Mouse (Mus musculus): ENCODE results near the gene Jarid2.

Jarid2 gene

DNA sequence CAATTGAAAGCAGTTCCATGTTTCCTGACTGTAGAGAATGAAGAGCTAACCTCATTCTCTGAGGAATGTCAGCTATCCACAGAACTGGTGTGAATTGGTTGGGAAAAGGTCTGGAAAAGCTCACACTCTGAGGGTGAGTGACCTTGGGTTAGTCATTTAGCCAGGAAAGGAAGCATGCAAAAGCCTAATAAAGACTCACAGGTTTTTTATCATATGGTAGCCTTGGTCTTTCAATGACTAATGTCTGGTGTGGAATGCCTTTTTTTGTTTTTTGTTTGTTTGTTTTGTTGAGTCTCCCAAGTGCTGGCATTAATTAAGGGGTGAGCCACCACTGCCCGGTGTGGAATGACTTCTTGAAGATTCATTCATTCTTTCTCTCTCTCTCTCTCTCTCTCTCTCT lies 55.3 kb downstream of the Jarid2 start:
- no peak for DNase-seq

DNA sequence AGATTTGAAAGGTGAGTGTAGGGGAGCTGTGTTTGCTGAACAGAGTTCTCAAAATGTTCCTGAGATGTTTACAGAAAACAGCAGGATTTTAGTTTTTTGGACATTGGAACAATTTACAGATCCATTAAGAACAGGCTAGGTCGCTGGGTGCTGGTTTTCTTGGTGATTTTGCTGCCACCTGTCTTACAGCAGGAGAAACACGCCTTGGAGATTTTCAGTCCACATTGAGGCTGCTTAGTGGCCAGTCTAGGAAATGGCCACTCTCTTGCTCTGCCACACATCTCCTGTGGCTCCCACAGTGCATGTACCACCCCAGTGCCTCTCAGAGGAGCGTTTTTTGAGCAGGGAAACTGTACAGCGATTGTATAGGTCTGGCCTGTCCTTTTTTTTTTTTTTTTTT lies 57.0 kb downstream of the Jarid2 start:
- DNase-seq: peak; percentile 80

DNA sequence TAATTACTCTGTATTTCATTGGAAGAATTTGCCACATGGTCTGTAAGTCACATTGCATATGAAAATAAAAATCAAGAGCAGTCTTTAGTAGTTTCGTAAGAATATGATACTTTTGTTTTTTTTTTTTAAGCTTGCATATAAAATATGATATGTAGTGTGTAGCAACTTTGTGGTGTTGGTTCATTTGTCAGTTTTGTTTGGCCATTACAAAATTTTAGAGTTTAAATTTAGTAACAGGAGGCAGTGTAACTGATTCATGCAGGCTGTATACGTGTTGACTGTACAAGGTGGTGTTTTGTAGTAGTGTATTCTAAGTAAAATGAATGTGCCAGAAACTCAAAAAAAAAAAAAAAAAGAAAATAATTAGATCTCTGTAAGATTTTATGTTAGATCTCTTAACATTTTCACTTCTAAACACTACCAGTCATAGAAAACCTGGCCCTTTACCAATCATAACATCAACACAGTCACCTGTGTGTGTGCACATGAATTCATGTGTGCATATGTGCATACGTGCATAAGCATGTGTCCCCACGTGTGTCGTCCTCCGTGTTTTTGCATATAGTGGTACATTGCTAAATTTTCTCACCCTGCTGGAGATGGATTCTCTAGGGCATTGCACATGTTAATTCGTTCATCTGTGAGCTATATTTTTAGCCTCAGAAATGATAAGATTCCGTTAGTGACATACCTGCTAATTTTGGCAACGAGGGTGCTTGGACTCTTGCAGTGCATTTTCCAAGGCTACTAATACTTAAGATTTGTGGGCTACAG lies 59.3 kb downstream of the Jarid2 start:
- DNase-seq: no peak

DNA sequence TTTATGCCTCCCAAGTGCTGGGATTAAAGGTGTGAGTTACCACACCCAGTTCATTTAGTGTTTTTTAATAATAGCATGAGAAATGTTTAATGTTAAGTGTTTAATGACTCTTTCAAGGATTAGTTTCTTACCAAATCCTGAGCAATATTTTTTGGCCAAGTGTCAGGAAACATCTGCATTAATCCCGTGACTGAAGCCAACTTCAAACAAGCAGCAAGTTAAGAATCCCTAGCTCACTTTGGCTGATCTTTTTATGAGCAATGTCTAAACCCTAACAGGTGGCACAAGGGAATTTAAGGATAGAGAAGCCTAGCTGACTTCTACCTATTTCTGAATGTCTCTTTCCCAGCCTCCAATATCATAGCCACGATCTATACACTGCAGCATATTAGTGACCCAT lies 60.7 kb downstream of the Jarid2 start:
- no peak for DNase-seq

DNA sequence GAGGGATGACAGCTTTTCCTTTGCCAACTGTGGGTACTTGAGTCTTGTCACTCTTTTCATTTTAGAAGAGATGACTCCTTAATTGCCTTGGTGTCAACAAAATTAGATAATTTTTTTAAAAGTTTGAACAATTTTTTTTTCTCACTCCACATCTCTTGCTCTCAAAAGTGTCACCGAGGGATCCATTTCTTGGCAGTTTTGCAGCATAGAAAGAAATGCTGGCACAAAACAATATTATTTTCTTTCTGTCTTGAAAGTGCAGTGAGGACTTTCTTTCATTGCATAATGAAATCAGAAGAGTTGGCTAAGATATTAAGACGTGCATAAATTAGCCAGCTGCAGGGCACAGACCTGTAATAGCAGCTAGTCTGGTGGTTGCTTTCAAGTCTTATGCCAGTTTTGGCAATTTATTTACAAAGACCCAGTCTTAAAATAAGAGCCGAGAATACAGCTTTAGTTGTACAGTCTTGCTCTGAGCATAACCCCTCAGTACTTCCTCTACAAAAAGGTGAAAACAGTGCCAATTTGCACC lies 63.2 kb downstream of the Jarid2 start:
- no peak for DNase-seq

DNA sequence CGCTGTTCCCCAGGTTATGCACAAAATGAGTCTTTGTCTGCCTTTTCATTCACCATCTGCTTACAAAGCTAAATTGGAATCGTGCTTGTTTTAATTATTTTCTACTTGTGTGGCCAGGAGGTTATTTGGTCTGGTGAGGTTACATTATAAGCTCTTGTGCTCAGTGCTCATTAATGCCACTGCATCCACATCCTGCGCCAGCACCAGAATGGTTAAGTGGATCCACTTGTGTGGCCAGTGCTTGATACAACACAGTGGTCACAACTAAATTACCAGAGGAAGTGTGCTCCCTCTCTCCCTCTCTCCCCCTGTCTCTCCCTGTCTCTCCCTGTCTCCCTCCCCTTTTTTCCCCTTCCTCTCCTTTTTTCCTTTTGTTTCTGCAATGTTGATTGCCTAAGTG lies 66.6 kb downstream of the Jarid2 start:
- peak; percentile 65 for DNase-seq

DNA sequence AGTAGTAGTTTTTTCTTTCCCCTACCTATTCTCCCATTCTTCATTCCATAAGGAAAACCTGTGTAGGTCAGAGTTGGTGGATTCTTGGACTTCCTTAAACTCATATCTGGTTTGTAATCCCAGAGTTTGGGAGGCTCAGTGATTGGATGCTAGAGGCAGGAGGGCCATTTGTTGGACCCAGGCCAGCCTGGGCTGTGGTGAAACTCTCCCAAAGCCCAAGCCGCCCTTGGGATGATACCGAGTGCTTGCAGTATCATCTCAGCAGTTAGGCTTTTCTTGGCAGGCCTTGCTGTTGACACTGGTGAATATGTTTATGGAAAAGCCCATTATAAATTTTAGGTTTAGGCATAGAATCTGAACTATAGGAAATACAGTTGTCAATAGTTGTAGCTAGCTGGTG lies 67.5 kb downstream of the Jarid2 start:
- DNase-seq: no peak

DNA sequence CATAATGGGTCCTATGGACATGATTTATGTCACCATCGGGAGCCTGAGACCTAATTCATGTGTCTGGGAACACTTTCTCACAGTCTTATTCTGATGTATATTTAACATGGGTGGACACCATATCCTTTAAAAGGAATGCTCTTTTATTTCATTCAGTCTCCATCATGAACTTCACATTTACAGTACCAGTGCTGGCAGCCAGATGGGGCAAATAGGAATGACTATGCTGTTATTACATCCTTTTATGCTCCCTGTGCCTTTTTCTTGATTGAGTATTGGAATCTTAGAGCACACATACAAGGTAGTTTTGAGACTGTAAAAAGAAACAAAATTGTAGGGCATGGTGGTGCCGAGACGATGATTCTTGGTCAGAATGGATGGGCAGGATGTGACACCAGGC lies 69.0 kb downstream of the Jarid2 start:
- DNase-seq: no peak

DNA sequence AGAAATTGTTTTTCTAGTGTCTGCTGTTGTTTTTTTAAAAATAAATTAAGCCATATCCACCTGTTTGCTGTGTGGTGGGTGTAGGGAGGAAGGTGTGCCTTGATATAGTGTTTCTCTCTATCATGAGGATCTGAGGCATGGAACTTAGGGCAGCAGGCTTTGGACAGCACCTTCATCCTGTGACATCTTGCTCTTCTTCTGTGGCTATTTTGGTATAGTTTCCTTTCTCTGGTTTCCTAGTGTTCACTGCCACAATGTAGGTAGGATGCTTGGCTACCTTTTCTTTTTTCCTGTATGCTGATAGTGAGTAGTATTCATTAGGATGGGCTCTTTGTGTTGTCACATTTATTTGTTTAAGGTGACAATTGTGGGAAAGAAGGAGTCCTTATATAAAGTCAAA lies 69.9 kb downstream of the Jarid2 start:
- DNase-seq: no peak

DNA sequence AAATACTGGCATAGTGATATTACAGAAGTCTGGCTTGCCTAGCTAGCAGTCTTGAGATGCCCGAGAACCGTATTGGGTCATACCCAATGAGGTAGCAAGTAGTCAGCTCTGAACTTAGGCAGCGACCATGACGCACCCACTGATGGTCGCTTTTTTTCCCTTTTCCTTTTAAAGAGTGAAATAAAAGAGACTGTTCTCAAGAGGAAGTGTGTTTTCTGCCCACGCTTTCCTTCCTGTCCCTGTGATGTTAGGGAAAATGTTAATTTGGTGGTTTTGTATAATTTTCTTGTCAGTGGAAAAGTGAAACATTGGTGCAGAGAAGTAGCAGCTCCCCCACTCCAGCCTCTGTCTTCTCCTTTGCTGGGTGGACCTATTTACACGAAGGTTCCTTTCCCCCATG lies 70.8 kb downstream of the Jarid2 start:
- no peak for DNase-seq

DNA sequence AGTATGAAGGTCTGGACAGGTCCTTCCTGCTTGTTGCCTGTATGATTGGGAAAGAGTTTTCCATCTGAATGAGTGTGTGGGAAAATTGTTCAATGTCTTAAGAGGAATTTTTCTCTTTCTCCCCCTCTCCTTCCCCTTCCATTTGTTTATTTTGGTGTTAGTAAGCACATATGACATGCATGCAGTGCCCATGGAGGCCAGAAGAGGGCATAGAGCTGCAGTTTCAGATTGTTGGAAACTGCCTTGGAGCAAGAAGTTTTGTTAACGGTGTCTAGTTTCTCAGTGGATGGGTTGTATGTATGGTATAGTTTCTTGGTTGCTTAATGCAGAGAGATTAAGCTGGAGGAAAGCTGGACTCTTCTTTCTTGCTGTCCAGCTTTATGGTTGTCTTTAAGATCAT lies 75.6 kb downstream of the Jarid2 start:
- peak; percentile 42 for DNase-seq

DNA sequence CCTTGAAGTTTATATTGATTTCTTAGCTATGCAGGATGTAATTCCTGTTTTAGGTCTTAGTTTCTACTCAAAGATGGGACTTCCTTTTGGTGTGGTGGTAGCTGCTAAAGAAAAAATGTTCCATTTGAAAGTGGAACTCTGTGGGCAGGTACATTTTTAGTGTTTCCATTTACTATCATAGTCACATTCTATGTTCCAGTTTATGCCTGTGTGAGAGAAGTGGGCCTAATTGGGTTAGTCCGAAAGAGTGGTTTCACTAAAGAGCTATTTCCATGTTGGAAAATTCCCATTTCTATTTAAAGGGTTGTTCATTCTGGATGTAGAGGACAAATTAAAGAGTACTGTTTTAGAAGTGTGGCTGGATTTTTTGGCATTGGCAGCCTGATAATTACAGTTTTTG lies 79.0 kb downstream of the Jarid2 start:
- DNase-seq: no peak

DNA sequence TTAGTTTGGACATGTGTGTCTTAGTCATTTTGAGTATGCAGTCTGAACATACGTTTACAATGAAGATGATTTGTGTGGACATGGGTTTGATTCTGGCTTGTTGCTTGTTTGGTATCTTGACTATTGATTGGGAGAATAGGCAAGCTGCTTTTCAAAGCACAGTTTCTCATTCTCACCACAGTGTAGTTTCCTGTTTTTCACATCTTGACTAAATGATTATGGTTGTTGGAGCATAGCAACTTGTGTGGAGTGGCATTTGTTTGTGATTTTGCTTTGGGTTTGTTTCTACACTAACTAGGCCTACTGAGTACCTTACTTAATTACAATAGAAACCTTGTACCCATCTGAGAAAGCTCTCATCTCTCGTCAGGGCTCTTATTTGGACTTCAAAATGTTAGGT lies 81.7 kb downstream of the Jarid2 start:
- no peak for DNase-seq

DNA sequence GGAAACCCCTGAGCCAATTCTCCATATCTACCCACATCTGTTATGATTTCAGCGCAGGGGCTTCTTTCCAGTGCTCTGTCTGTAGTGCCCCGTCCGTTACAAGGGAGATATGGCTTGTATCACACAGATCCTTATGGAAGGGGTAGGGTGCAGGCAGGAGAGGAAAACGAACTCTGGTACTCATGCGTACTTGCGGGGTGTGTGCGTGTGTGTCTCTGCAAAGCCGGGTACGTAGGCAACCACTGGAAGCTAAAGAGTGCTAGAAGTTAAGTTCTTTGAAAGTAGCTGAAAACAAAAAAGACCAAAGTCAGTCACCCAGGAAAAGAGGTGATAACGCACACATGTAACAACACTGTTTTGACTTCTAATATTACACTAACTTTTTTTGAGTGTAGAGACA lies 82.3 kb downstream of the Jarid2 start:
- no peak for DNase-seq

DNA sequence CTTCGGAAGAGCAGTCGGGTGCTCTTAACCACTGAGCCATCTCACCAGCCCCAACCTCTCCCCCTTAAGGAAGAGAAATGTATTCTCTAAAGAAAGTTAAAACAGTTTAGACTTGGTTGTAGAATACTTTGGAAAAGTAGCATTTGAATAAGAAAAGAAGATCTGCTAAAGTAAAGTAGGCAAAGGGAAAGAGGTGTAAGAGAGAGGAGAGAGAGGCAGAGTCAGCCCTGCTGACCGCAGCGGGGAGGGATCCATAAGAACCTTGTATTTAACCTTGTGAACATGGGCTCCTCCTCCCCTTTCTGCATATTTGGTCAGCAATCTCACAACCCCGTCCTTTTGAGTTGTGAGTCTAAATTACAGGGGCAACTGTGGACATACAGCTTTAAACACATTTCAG lies 83.1 kb downstream of the Jarid2 start:
- DNase-seq: no peak

DNA sequence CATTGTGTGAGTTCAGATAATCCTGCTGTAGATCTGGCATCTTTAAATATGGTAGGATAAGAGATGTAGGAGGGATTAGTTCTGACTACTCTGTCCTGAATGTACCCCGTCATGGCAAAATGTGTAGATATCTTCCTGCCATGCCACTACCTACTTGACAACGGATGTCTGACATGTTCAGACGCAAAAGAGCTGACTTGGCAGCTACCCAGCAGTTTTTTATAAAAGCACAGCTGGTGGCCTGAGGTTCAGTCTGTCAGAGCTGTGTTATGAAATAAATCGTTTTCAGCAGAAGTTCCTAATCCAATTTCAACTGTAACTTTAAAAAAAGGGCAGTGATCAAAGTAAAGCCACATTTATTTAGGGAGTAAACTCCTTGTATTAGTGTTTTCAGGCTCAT lies 90.1 kb downstream of the Jarid2 start:
- peak; percentile 40 for DNase-seq

DNA sequence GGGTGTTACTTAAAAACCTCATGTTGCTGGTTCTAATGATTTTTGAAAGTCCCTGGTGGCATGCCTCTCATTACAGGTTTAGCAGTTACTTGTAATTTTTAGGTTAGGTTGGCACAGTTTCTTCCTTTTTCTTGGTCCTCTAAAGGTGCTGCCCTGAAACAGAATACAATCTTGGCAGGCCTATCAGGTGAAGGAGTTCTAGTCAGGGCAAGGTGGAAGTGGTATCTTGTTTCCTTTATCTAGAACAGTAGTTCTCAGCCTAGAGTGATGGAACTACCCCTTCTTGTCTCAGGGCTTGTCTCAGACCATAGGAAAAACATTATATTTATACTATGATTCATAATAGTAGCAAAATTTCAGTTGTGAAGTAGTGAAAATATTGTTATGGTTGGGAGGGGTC lies 93.3 kb downstream of the Jarid2 start:
- no peak for DNase-seq

DNA sequence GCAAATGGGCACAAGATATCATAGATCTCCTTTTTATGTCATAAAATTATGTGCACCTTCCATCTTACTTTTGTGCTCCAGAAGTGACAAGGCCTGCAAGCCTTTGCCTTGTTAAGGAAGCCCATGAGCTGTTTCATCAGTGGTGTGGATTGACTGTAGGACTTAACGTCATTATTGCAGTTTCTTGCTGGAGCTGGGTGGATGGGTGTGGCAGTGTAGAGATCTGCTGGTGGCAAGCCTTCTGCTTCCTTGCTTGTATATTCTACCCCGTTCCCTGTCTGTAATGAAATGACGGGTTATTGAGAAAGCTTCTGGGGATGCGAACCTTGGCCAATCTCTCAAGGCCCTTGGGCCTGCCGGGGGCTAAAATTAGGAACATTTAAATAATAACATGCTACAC lies 99.6 kb downstream of the Jarid2 start:
- DNase-seq: no peak

DNA sequence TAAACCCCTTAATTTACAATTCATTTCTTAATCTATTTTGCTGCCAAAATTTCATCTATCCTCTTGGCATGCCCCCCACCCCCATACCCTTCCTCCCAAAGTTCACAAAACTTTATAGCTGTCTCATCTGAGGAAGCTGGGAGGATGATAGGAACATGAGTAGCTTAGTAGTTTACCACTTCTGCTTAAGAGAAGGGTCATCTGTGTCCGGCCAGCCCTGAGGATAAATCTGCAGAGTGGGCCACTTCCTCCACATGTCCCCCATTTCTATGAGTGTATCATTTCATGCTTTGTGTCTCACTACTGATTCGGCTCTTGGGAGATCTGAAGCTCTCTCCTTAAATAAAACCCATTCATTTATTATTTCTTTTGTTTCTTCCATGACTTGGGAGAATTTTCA lies 102.8 kb downstream of the Jarid2 start:
- DNase-seq: no peak

DNA sequence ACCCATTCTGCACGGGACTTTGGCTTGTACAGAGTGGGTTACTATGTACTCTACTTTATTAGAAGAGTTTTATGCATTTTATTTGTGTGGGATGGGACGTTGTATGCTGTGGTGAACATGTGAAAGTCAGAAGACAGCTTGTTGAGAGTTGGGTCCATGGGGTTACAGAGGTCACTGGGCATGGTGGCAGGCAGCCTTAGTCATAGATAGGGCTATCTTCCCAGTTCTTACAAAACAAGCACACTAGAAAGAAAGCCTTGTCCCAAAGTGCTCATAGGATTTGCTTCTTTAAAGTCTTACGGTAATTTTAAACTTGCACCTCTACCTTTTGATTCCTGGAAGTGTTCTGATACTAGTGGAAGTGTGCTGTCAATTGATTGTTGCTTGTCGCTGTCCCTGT lies 103.6 kb downstream of the Jarid2 start:
- DNase-seq: no peak

DNA sequence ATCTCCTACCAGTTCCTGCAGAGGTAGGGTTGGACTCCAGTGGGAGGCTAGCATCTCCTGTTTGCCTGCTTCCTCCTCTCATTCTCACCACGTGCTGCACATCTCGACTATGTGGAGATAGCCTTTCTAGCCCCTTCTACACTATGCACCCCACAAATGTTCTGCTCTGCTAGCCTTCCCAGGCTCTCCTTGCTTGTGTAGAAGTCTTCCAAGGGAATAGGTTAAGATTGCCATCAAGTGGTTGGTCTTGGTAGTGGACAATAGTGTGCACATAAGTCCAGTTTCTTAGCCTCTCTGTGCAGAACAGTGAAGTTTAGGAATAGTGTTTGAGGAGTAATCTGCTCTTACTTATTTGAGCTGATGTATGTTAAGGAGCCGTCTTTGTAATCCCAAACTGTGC lies 104.1 kb downstream of the Jarid2 start:
- DNase-seq: peak; percentile 71

DNA sequence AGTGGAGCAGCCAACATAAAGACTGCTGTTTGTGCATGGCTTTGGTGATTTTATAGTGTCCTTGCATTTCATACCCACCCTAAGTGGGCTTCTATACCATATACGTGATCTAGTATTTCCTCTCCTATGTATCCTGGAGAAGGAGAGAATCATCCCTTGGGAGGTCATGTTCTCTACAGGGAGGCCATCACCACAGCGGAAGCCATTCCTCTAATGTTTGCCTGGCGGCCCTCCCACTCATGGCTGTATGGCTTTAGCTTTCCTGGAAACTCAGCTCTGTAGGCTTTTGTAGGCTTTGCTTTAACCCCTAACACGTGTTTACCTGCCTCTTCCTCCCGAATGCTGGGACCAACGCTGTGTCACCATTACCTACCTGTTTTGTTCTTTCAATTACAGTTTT lies 108.2 kb downstream of the Jarid2 start:
- no peak for DNase-seq

DNA sequence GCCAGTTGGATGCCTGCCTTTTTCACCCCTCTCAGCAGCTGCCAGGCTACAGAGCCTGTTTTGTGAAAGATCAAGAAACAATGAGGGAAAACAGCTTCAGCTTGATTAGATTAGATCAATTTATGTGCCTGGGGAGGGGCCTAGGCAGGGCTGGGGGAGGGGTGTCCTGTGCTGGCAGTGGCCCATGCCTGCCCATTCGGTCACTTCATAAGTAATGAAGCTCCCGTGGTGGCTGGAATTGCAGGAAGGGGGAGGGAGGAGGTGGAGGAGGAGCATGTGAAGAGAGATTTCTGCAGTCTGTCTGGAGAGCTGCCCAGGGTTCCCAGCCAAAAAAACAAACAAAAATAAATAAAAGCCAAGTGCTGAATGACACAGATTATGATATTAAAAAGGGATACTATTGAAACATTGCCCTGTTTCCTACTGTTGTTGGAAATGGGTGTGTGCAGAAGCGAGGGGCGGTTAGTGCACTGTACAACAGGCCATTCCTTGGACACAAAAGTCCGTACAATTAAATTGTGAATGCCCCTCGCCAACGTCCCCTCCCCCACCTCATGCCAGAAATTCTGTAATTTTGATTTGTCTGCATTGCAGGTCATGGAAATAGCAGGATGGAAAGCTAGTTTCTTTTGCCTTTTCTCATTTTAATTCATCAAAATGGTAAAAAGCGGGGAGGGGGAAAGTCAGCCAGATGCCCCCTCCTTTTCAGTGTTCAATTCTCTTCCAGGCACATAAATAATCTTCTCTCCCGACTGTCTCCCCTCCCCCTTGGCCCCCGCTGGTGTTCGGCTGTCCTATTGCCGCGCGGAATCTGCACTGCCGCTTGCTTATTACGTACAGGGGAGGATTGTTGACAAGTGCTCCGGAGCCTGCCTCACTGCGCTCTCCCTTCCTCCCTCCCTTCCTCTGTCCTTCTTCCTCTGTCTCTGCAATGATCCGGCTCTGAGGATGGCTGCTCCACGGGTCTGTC lies 110.9 kb downstream of the Jarid2 start:
- DNase-seq: peak; percentile 92

DNA sequence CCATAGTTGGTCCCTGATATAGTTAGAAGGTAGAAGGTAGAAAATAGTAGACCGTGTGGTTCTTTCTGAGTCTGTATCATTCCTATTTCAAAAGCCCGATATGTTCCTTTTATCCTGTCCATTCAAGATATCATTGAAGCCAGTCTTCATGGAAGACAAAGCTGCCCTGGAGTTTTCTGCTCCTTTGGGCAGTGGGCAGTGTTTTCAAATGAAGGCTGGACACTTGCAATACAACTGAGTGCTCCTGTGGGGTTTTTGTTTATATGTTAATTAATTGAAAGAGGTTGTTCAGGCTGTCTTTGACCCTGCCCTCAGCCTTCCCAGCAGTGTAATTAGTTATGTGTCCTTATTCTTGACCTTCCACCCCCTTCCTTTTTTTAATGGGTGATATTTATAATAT lies 122.2 kb downstream of the Jarid2 start:
- no peak for DNase-seq

All from embryo, embryonic 11 days (tissue).